Mouse (Mus musculus) sigmoid colon, adult 10 weeks (tissue): ENCODE measurements around the gene Cblb. TPM values are rescaled to one million over a fixed set of nuclear protein-coding genes. Genes with fewer than 3 reads are reported as not detected.

Source experiments
- polyA plus RNA-seq: library from polyadenylated mRNA; stranded (reverse); fragments of 350-450 nt; fragmentation: Illumina TruSeq; extraction: RNeasy Lipid Tissue Mini Kit (QIAGEN cat#74804); gene quantifications from one replicate; pipeline ENCODE4 v1.2.3, GENCODE M21; 2014; ENCODE audit warnings: low read depth, low replicate concordance

Cblb gene
- polyA plus RNA-seq = 25.6 TPM

GRCm38 (mm10) chr16:52031091-52031689 lies at the start of gene Cblb:
Gene Cblb, plus strand, starts transcription at chr16:52031225.

